Mouse (Mus musculus) MEL (cell line): ENCODE measurements at regions not wholly inside any gene's neighbourhood (a gene's known extent, or its start where the extent isn't known, plus 50 kb on each side); places are given as distances from the start of the nearest gene placed in this dataset.

Experiments
- CTCF ChIP-seq, 3 experiments: IDR thresholded peaks in 2 of 3; conservative IDR thresholded peaks in 1 of 3; 2 replicates each; pipeline ENCODE4 v1.5.1; 2011 to 2012; ENCODE audit warnings: low read length in 3 of 3, low read depth in 2 of 3, mild to moderate bottlenecking in 2 of 3, improper control_type of control experiment in 1 of 3, inconsistent platforms in 1 of 3, mixed read lengths in 1 of 3, moderate library complexity in 1 of 3; ENCODE audit not compliant: control insufficient read depth in 1 of 3, insufficient read depth in 1 of 3, poor library complexity in 1 of 3, severe bottlenecking in 1 of 3
- EP300 ChIP-seq, 2 experiments: IDR thresholded peaks; 2 replicates each; pipeline ENCODE4 v1.6.1; 2011; ENCODE audit warnings: improper control_type of control experiment in 2 of 2, low read length in 2 of 2, low read depth in 1 of 2, mild to moderate bottlenecking in 1 of 2
- ETS1 ChIP-seq: IDR thresholded peaks from 2 replicates; pipeline ENCODE4 v1.6.1; 2012; ENCODE audit warnings: low read depth, mild to moderate bottlenecking, inconsistent platforms, low read length, improper control_type of control experiment, moderate library complexity
- GATA1 ChIP-seq: IDR thresholded peaks from 2 replicates; pipeline ENCODE4 v1.6.1; 2011; ENCODE audit warnings: low read depth, low read length, improper control_type of control experiment
- HCFC1 ChIP-seq: IDR thresholded peaks from 2 replicates; pipeline ENCODE4 v1.6.1; 2012; ENCODE audit warnings: low read depth, mild to moderate bottlenecking, inconsistent platforms, low read length, improper control_type of control experiment, moderate library complexity
- MAX ChIP-seq: IDR thresholded peaks from 2 replicates; pipeline ENCODE4 v1.6.1; 2011; ENCODE audit warnings: low read length, improper control_type of control experiment
- NRF1 ChIP-seq: IDR thresholded peaks from 2 replicates; pipeline ENCODE4 v1.6.1; 2014; ENCODE audit warnings: low read depth, mild to moderate bottlenecking, inconsistent platforms, low read length, improper control_type of control experiment, moderate library complexity; ENCODE audit not compliant: poor library complexity, insufficient read depth, severe bottlenecking
- POLR2A ChIP-seq, 2 experiments: IDR thresholded peaks; 2 replicates each; pipeline ENCODE4 v1.6.1; 2011 to 2012; ENCODE audit warnings: low read length in 2 of 2, mild to moderate bottlenecking in 2 of 2, control low read depth in 1 of 2, improper control_type of control experiment in 1 of 2, low read depth in 1 of 2, moderate library complexity in 1 of 2; ENCODE audit not compliant: control insufficient read depth in 1 of 2, insufficient read depth in 1 of 2, poor library complexity in 1 of 2
- POLR2AphosphoS2 ChIP-seq: IDR thresholded peaks from 2 replicates; pipeline ENCODE4 v1.6.1; 2011; ENCODE audit warnings: low read length, improper control_type of control experiment
- SIN3A ChIP-seq: IDR thresholded peaks from 2 replicates; pipeline ENCODE4 v1.6.1; 2012; ENCODE audit warnings: low read length, improper control_type of control experiment, inconsistent platforms
- TCF12 ChIP-seq: IDR thresholded peaks from 2 replicates; pipeline ENCODE4 v1.6.1; 2014; ENCODE audit warnings: low read depth, mild to moderate bottlenecking, inconsistent platforms, low read length, improper control_type of control experiment, moderate library complexity
- UBTF ChIP-seq: IDR thresholded peaks from 2 replicates; pipeline ENCODE4 v1.6.1; 2012; ENCODE audit warnings: low read depth, mild to moderate bottlenecking, inconsistent platforms, low read length, improper control_type of control experiment, moderate library complexity, borderline replicate concordance; ENCODE audit not compliant: insufficient read depth
- ZKSCAN1 ChIP-seq: IDR thresholded peaks from 2 replicates; pipeline ENCODE4 v1.6.1; 2012; ENCODE audit warnings: low read depth, mild to moderate bottlenecking, inconsistent platforms, low read length, improper control_type of control experiment, moderate library complexity
- ZNF384 ChIP-seq: IDR thresholded peaks from 2 replicates; pipeline ENCODE4 v1.6.1; 2012; ENCODE audit warnings: low read depth, mild to moderate bottlenecking, inconsistent platforms, low read length, improper control_type of control experiment

GRCm38 (mm10) chr15:59169237-59169797 lies 280.2 kb downstream of the Gm49356 start:
- TF ChIP-seq TCF12: no peak
- TF ChIP-seq POLR2A (IDR thresholded peaks at IDR 0.05; ENCODE audit: control insufficient read depth in 1 of 2, insufficient read depth in 1 of 2, low read depth in 1 of 2, low read length in 2 of 2, poor library complexity in 1 of 2): no peak
- no peak for TF ChIP-seq ZKSCAN1
- TF ChIP-seq ZNF384: no peak
- no peak for TF ChIP-seq HCFC1
- no peak for TF ChIP-seq ETS1
- TF ChIP-seq UBTF: no peak
- TF ChIP-seq CTCF (IDR thresholded peaks at IDR 0.05 in 2 of 3, conservative IDR thresholded peaks at IDR 0.05 in 1 of 3; ENCODE audit: control insufficient read depth in 1 of 3, insufficient read depth in 1 of 3, low read depth in 2 of 3, low read length in 3 of 3, poor library complexity in 1 of 3, severe bottlenecking in 1 of 3): no peak
- no peak for TF ChIP-seq POLR2AphosphoS2
- no peak for TF ChIP-seq NRF1
- no peak for TF ChIP-seq GATA1
- no peak for TF ChIP-seq EP300 (IDR thresholded peaks at IDR 0.05; ENCODE audit: low read depth in 1 of 2, low read length in 2 of 2)
- no peak for TF ChIP-seq SIN3A
- no peak for TF ChIP-seq MAX
